Mouse (Mus musculus) lung, adult 2 months (tissue): Measurements from ENCODE around the gene Zfp978.
"Not testable (repeated sequence)": the region's sequence is repeated elsewhere in the genome, so short reads cannot be mapped to it uniquely, and the experiment has no call there.

Experiments used
- CTCF ChIP-seq: fragments of 200-500 bp; IDR thresholded peaks from 2 replicates; pipeline ENCODE4 v1.5.1; 2011; ENCODE audit warnings: mild to moderate bottlenecking, low read length, control low read depth; ENCODE audit not compliant: insufficient read depth
- POLR2A ChIP-seq: fragments of 200-500 bp; IDR thresholded peaks from 2 replicates; pipeline ENCODE4 v1.6.1; 2011; ENCODE audit warnings: low read depth, mild to moderate bottlenecking, control low read depth, low read length, borderline replicate concordance; ENCODE audit errors: extremely low read depth

GRCm38 (mm10) chr4:147348401-147348800 is 12.7 kb upstream of the Zfp978 start:
- TF ChIP-seq CTCF, POLR2A: not testable (repeated sequence)
